Mouse (Mus musculus) stomach, embryonic 14.5 days (tissue): ENCODE results near the gene Slc34a1. TPM values are rescaled to one million over a fixed set of nuclear protein-coding genes. Genes with fewer than 3 reads are reported as not detected.
A peak's percentile ranks its signal among the peaks of the same experiment; 100 is the strongest.

Experiments used
- ATAC-seq: fragments of 200-750 bp; cut with Nextera tagmentation; 2 replicates; pipeline ENCODE4 v1.8.0; 2017; ENCODE audit warnings: low read depth, moderate TSS enrichment; ENCODE audit not compliant: insufficient number of reproducible peaks, insufficient read depth, low FRiP score
- H3K27ac ChIP-seq: fragments of 300-500 bp; sonication (generic); 2 replicates; pipeline ENCODE4 v1.5.1; 2014; ENCODE audit warnings: mild to moderate bottlenecking, low read length, moderate library complexity, mixed read lengths
- H3K27me3 ChIP-seq: fragments of 300-500 bp; sonication (generic); 2 replicates; pipeline ENCODE4 v1.6.1; 2014; ENCODE audit warnings: low read length, control low read depth, mixed read lengths; ENCODE audit not compliant: control insufficient read depth, insufficient read depth
- H3K36me3 ChIP-seq: fragments of 300-500 bp; sonication (generic); 2 replicates; pipeline ENCODE4 v1.6.1; 2014; ENCODE audit warnings: mild to moderate bottlenecking, control low read depth, low read length, moderate library complexity, mixed read lengths; ENCODE audit not compliant: control insufficient read depth, insufficient read depth
- H3K4me1 ChIP-seq: fragments of 300-500 bp; sonication (generic); 2 replicates; pipeline ENCODE4 v1.6.1; 2014; ENCODE audit warnings: low read length, control low read depth, mixed read lengths; ENCODE audit not compliant: control insufficient read depth, insufficient read depth
- H3K4me2 ChIP-seq: fragments of 300-500 bp; sonication (generic); replicated peaks from 2 replicates; pipeline ENCODE4 v1.6.1; 2014; ENCODE audit warnings: low read depth, low read length, control low read depth
- H3K4me3 ChIP-seq: fragments of 300-500 bp; sonication (generic); 2 replicates; pipeline ENCODE4 v1.5.1; 2014; ENCODE audit warnings: low read depth, low read length, control low read depth
- H3K9ac ChIP-seq: fragments of 300-500 bp; sonication (generic); replicated peaks from 2 replicates; pipeline ENCODE4 v1.6.1; 2014; ENCODE audit warnings: low read depth, mild to moderate bottlenecking, control low read depth, low read length, moderate library complexity, mixed read lengths
- H3K9me3 ChIP-seq: fragments of 300-500 bp; sonication (generic); 2 replicates; pipeline ENCODE4 v1.6.1; 2016; ENCODE audit warnings: low read depth, low read length, control low read depth; ENCODE audit not compliant: control insufficient read depth
- WGBS: fragments of 180-500 bp; shearing (Covaris S2); extraction: QIAGEN DNeasy Blood & Tissue Kit; methylation state at CpG from one replicate; pipeline ENCODE4 v1.1.7; 2014; 5-methylcytosine and 5-hydroxymethylcytosine counted together
- microRNA-seq: library from miRNA; unstranded; fragments of <30 nt; microRNA quantifications from one replicate; pipeline ENCODE4, GENCODE M21; 2016
- polyA plus RNA-seq: library from polyadenylated mRNA; unstranded; fragments of >200 nt; fragmentation: Nextera tagmentation; extraction: Ambion mirVana; gene quantifications from 2 replicates; pipeline ENCODE4 v1.2.1, GENCODE M21; 2014

Slc34a1 gene
- polyA plus RNA-seq, 1 experiment from 2014 or later = not detected

- 35% methylated on average over 3 of the region's 3 CpGs for WGBS
- H3K27ac ChIP-seq = no peak overlapping the region
- no peak for ATAC-seq
Observed at GRCm38 (mm10) chr13:55465184-55465583, 67.2 kb downstream of the Slc34a1 start.

More at GRCm38 (mm10) chr13:55465184-55465583, 67.2 kb downstream of the Slc34a1 start:
- Histone ChIP-seq H3K4me3 (0 out of 2 replicates have a peak overlapping the region, but pooled peaks have one; percentile 55), H3K9me3 (no peaks in the 10 kb centered on the region), H3K4me2 (peak overlapping the region; percentile 83), H3K9ac (no peak overlapping the region), H3K4me1 (peaks cover 12% of the 10 kb centered on the region), H3K36me3 (peaks cover 7% of the 10 kb centered on the region; the same call in 1 of the 2 replicates), H3K27me3 (no peaks in the 10 kb centered on the region)

Small RNA genes lying within 50 kb of the gene (microRNA-seq; reads per million reads assigned to microRNA genes)
- gene Mir6943 = not detected

Other genes with a start within 250 kb of the Slc34a1 start
- gene Fgfr4, start 245.5 kb upstream of the Slc34a1 start, polyA plus RNA-seq = 7.3 and 7.8 TPM in 2 replicates
- 96.3 and 97.6 TPM in 2 replicates for gene Nsd1, start 188.4 kb upstream of the Slc34a1 start, polyA plus RNA-seq
- 509 and 525 TPM in 2 replicates for gene Prelid1, start 77.7 kb upstream of the Slc34a1 start, polyA plus RNA-seq
- gene Rab24, start 76.2 kb upstream of the Slc34a1 start, polyA plus RNA-seq = 81.0 and 89.9 TPM in 2 replicates
- 33.5 and 40.7 TPM in 2 replicates for gene Mxd3, start 68.4 kb upstream of the Slc34a1 start, polyA plus RNA-seq
- gene Lman2, start 35.4 kb upstream of the Slc34a1 start, polyA plus RNA-seq = 91.7 and 98.6 TPM in 2 replicates
- 0.53 and 0.78 TPM in 2 replicates for gene Rgs14, start 28.5 kb upstream of the Slc34a1 start, polyA plus RNA-seq
- 0.52 TPM in 1 of 2 replicates, not detected in the other for gene Pfn3, start 17.0 kb downstream of the Slc34a1 start, polyA plus RNA-seq
- not detected in 2 replicates for gene F12, start 28.6 kb downstream of the Slc34a1 start, polyA plus RNA-seq
- 35.5 and 36.9 TPM in 2 replicates for gene Grk6, start 46.9 kb downstream of the Slc34a1 start, polyA plus RNA-seq
- 0.87 and 1.4 TPM in 2 replicates for gene Prr7, start 66.1 kb downstream of the Slc34a1 start, polyA plus RNA-seq
- 118 and 120 TPM in 2 replicates for gene Dbn1, start 89.9 kb downstream of the Slc34a1 start, polyA plus RNA-seq
- 257 and 270 TPM in 2 replicates for gene Pdlim7, start 115.5 kb downstream of the Slc34a1 start, polyA plus RNA-seq
- 2.1 and 2.4 TPM in 2 replicates for gene Dok3, start 131.1 kb downstream of the Slc34a1 start, polyA plus RNA-seq
- gene Ddx41, start 138.5 kb downstream of the Slc34a1 start, polyA plus RNA-seq = 61.5 and 67.6 TPM in 2 replicates
- 30.9 and 39.6 TPM in 2 replicates for gene Fam193b, start 172.9 kb downstream of the Slc34a1 start, polyA plus RNA-seq
- gene Tmed9, start 175.5 kb downstream of the Slc34a1 start, polyA plus RNA-seq = 74.3 and 85.2 TPM in 2 replicates
- gene B4galt7, start 201.7 kb downstream of the Slc34a1 start, polyA plus RNA-seq = 21.0 and 24.9 TPM in 2 replicates
- 57.8 and 58.0 TPM in 2 replicates for gene Caml, start 224.8 kb downstream of the Slc34a1 start, polyA plus RNA-seq
- gene Ddx46, start 236.8 kb downstream of the Slc34a1 start, polyA plus RNA-seq = 41.1 and 45.4 TPM in 2 replicates